Mouse (Mus musculus): ENCODE measurements around the gene Hist1h4m.
A peak's percentile ranks its signal among the peaks of the same experiment; 100 is the strongest.
"Not testable (repeated sequence)": the region's sequence is repeated elsewhere in the genome, so short reads cannot be mapped to it uniquely, and the experiment has no call there.

Gene Hist1h4m

GRCm38 (mm10) chr13:21811539-21811938, at the start of gene Hist1h4m:
Gene Hist1h4m, plus strand, starts transcription at chr13:21811746.
- DNase-seq (ENCODE audit: low spot score): peak; percentile 53

DNA sequence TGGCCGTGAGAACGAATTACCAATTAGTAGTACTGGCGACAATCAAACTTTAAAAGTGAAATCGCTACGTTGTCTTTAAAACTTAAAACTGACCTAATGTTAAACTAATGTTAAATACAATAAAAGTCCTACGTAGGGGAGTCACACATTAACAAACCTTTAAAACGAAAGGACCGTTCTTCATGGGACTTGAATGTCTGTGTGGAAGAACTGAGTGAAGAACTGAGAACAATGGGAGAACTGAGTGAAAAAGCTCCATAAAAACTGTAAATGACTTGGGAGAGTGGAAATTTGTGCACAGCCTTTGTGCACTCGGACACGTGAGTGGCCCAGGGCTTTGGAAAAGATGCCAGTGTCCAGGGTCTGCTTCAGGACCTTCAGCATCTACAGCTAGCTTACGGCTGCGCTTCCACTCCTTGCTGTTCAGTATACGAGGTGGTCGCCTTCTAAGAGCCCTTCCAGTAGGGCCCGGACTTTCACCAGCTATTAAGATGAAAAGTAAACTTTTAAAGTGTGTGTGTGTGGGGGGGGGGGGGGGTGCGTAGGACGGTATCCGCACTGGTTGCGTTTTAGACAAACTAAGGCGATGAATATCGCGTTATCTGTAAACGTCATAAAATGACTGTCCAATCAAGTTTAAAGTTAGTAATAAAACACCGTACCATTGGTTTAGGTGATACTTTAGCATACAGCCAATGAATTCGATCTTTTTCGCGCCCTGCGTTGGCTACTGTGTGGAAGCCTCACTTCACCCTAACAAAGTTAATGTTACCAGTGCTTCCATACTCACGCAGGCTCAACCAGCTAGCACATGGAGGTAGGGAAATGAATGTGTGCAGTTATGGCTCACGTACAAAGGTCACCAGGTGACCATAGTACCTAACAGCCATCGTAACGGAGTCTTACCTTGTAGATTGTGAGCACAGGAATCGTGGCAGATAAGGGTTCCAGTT, 32.5 kb upstream of the Hist1h4m start:
- peak; percentile 91 for DNase-seq (ENCODE audit: low spot score)

GRCm38 (mm10) chr13:21779767-21780731, 31.5 kb upstream of the Hist1h4m start, which contains the start of gene Hist1h1b:
Gene Hist1h1b, minus strand, starts transcription at chr13:21780625.
- peak; percentile 34 for DNase-seq (ENCODE audit: low spot score)

GRCm38 (mm10) chr13:21781021-21781555, 30.5 kb upstream of the Hist1h4m start:
- DNase-seq (ENCODE audit: low spot score): no peak

- no peak for DNase-seq (ENCODE audit: low spot score)
Measured at GRCm38 (mm10) chr13:21781639-21782038, 29.9 kb upstream of the Hist1h4m start.

DNA sequence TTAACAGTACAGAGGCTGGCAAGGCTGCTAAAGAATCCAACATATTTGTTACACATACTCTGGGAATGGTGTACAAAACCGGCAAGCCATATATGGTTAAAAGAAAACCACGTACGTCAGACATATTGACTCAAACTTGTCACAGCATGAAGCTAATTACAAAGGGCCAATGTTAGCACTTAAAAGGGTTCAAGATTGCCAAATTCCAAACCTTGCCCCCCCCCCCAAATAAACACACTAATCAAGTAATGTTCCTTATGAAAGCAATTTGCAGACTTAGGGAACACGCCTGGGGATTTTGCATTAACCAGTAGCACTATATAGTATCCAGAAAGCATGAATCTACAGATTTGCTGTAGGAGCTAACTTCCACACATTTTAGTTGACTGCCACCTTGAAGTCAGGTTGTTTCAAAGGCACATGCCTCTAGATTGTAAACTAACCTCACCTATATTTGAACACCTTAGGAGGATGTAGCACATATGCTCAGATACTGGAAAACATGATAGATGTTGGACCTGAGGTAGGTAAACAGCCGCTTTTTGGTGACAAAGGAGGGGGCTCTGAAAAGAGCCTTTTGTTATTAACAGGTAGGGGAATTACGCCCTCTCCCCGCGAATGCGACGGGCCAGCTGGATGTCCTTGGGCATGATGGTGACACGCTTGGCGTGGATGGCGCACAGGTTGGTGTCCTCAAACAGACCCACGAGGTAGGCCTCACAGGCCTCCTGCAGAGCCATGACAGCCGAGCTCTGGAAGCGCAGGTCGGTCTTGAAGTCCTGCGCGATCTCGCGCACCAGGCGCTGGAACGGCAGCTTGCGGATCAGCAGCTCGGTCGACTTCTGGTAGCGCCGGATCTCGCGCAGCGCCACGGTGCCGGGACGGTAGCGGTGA, 28.9 kb upstream of the Hist1h4m start:
- not testable (repeated sequence) for DNase-seq (ENCODE audit: low spot score)

DNA sequence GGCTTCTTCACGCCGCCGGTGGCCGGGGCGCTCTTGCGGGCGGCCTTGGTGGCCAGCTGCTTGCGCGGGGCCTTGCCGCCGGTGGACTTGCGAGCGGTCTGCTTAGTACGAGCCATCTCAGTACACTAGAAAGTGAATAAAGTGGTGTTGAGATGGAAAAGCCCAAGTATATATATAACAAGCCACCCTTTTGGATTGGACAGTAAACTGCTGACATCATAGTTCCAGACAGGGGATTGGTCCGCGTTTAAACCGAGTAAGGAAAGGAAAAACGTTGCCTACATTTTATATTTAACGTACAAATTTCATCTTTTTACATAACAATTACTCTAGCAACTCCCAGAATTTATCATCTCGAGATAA, 28.3 kb upstream of the Hist1h4m start, which contains the start of gene Hist1h3i:
Hist1h3i (minus strand) TSS at position 116 of the 363 bp plus-strand sequence.
- peak; percentile 85 for DNase-seq (ENCODE audit: low spot score)

DNA sequence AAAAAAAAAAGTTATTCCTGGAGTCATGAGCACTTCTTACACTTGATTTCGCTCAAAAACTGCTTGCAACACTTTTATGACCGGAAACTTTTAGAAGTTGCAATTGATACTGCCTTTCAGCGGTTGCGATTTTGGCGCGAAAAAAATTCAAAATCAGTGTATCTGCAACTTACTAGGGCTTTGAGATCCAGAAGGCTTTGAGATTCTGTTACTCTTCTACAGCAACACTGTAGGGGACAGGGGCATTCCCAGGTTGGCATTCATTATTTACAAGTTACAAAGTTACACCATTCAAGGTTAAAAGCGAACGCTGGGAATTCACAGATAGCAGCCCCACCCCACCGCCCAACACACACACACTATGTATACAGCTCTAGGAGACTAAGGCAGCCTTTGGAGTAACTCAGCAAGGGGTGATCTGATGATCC, 27.8 kb upstream of the Hist1h4m start:
- DNase-seq (ENCODE audit: low spot score): peak; percentile 11

DNA sequence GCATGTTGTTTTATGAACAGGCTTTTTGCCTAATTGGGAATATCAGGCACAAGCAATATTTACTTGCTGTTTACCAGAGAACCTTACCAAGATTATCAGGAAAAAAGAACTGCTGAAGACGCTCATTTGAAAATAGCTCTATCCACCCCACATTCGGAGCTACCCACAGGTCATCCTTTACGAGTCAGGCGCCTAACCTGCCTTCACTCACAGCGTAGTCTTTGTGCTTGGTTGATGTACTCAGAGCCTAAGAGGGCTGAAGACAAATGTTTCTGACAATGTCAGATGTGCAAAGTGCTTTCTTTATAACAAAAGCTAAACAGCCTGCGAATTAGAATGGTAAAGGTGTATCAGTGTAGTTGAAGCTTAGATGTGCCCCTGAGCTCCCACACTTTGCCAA, 27.2 kb upstream of the Hist1h4m start:
- DNase-seq (ENCODE audit: low spot score): no peak

DNA sequence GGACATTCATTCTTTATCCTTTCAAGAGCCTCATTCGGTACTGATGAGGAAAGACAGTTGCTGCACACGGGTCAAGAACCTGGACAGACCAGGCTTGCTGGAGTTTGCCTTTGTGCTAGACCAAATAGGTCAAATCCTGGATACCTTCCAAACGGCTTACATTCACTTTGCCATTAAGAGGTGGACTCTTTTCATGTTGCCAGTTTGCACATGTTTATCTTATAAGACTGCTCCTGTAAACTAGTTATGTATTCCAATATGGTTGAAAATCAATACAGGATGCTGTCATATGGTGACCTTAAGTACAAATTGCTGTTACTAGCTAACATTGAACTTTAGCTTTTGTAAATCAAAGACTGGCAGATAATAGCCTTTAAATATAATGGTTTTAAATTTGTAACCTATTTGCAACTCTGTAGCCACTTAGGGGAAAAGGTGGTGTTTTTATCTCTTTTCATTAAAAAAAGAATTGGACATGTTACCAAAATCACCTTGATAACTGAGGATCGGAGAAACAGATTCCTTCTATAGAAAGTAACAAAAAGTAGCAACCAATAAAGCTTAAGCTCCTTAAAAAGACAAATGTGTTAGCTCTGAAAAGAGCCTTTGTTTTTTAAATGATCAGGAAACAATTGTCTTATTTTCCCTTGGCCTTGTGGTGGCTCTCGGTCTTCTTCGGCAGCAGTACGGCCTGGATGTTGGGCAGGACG, 25.2 kb upstream of the Hist1h4m start:
- DNase-seq (ENCODE audit: low spot score): no peak

- DNase-seq (ENCODE audit: low spot score): peak; percentile 96
Measured at GRCm38 (mm10) chr13:21786899-21787629, 24.5 kb upstream of the Hist1h4m start, which contains the start of the genes Hist1h2an and Hist1h2bp. Gene Hist1h2an, minus strand, starts transcription at chr13:21787218. Gene Hist1h2bp, plus strand, starts transcription at chr13:21787461.

- no peak for DNase-seq (ENCODE audit: low spot score)
Measured at GRCm38 (mm10) chr13:21787760-21788593, 23.6 kb upstream of the Hist1h4m start.

- DNase-seq (ENCODE audit: low spot score): no peak
Measured at GRCm38 (mm10) chr13:21789925-21790324, 21.6 kb upstream of the Hist1h4m start.

- no peak for DNase-seq (ENCODE audit: low spot score)
Measured at GRCm38 (mm10) chr13:21790601-21791283, 20.8 kb upstream of the Hist1h4m start.

DNA sequence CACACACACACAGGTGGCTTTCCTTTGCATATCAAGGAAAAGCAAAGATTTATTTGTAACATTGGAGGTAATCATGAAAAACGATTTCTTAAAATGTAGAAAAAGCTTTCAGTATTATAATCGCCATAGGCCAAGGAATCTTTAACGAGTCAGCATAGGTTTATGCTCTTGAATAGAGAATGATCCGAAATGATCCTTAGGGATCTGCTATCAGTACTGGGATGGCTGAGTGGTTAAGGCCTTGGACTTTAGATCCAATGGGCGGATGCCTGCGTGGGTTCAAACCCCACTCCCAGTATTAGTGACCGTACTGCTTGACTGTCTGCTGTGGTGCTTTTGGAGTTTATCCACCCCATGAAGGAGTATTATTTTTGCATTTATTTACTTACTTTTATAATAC, 16.0 kb upstream of the Hist1h4m start:
- DNase-seq (ENCODE audit: low spot score): no peak

DNA sequence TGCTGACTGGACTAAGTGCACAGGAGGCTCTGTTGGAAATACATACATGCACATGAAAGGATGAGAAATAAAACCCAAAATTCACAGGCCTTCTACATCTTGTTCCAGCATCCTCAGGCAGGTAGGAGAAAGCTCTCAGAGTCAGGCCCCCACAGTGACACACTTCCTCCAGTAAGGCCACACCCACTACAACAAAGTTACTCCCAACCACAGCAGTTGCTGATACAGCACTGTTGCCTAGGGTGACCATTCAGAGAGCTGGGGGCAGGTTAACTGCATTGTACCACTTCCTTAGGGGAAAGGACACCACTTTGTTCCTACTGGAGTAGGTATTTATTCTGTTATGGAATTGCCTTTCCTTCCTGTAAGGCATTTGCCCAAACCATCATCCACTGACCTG, 14.4 kb upstream of the Hist1h4m start:
- DNase-seq (ENCODE audit: low spot score): not testable (repeated sequence)

- not testable (repeated sequence) for DNase-seq (ENCODE audit: low spot score)
Measured at GRCm38 (mm10) chr13:21803058-21803457, 8.5 kb upstream of the Hist1h4m start.

DNA sequence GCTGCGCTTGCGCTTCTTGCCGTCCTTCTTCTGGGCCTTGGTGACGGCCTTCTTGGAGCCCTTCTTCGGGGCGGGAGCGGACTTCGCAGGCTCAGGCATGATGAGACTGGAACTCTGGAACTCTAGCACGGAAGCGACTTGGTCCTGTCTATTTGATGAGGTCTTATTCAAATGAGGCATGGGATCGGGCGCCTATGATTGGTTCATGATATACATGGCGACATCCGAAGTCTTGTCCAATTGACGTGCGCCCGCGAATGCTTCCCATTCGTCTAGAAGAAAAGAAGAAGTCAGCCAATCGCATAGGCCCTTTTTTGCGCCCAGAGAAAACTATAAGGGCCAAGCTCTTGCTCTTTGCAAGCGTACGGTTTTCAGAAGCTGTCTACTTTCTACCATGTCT, 1.5 kb upstream of the Hist1h4m start, which contains the start of the genes Hist1h2bq and Hist1h2ao:
Hist1h2bq (minus strand) TSS at position 125 of the 400 bp plus-strand sequence.
Hist1h2ao (plus strand) TSS at position 393 of the 400 bp plus-strand sequence.
- not testable (repeated sequence) for DNase-seq (ENCODE audit: low spot score)

All from lung, postnatal 25 days (tissue).